Mouse (Mus musculus) erythroblast, embryonic 14.5 days (primary cell): Measurements from ENCODE around the gene Rnf151. TPM values are rescaled to one million over a fixed set of nuclear protein-coding genes. Genes with fewer than 3 reads are reported as not detected.

ENCODE experiments used
- H3K27me3 ChIP-seq: 2 replicates; pipeline ENCODE4 v1.6.1; 2012; ENCODE audit warnings: inconsistent platforms; ENCODE audit not compliant: control insufficient read depth
- H3K36me3 ChIP-seq: 2 replicates; pipeline ENCODE4 v1.6.1; 2012; ENCODE audit warnings: mild to moderate bottlenecking, inconsistent platforms; ENCODE audit not compliant: control insufficient read depth
- H3K4me1 ChIP-seq: 2 replicates; pipeline ENCODE4 v1.6.1; 2012; ENCODE audit warnings: inconsistent platforms; ENCODE audit not compliant: control insufficient read depth
- H3K4me3 ChIP-seq: replicated peaks from 2 replicates; pipeline ENCODE3; 2012; ENCODE audit warnings: moderate library complexity, mild to moderate bottlenecking, inconsistent platforms
- H3K9me3 ChIP-seq: 2 replicates; pipeline ENCODE4 v1.6.1; 2012; ENCODE audit warnings: low read length, inconsistent platforms, mixed read lengths; ENCODE audit not compliant: control insufficient read depth
- GATA1 ChIP-seq: IDR thresholded peaks from 2 replicates; pipeline ENCODE4 v1.6.1; 2012; ENCODE audit warnings: low read length, inconsistent platforms, mixed read lengths
- TAL1 ChIP-seq: IDR thresholded peaks from 3 replicates; pipeline ENCODE4 v1.6.1; 2012; ENCODE audit warnings: low read length, inconsistent platforms, mixed read lengths
- polyA plus RNA-seq: library from polyadenylated mRNA; stranded (reverse); fragments of >175 nt; gene quantifications from 2 replicates; pipeline ENCODE4 v1.2.3, GENCODE M21; 2012

The Rnf151 gene
- polyA plus RNA-seq, 1 experiment, result 0.19 TPM

GRCm38 (mm10) chr17:24745526-24746497, 27.9 kb upstream of the Rnf151 start:
- Histone ChIP-seq H3K27me3 (peaks cover 30% of the 10 kb centered on the region), H3K4me1 (peaks cover 2% of the 10 kb centered on the region), H3K36me3 (peaks cover 11% of the 10 kb centered on the region), H3K4me3 (no peak overlapping the region), H3K9me3 (no peaks in the 10 kb centered on the region)
- TF ChIP-seq TAL1, result no peak
- no peak for TF ChIP-seq GATA1

- peaks cover 22% of the 10 kb centered on the region for H3K36me3 ChIP-seq
- no peaks in the 10 kb centered on the region for H3K9me3 ChIP-seq
- H3K4me1 ChIP-seq, result peaks cover 5% of the 10 kb centered on the region
- TF ChIP-seq TAL1 (no peak), GATA1 (no peak)
- H3K27me3 ChIP-seq, result peaks cover 18% of the 10 kb centered on the region
- H3K4me3 ChIP-seq, result no peak overlapping the region
Observed at GRCm38 (mm10) chr17:24744381-24744780, 26.5 kb upstream of the Rnf151 start.

DNA sequence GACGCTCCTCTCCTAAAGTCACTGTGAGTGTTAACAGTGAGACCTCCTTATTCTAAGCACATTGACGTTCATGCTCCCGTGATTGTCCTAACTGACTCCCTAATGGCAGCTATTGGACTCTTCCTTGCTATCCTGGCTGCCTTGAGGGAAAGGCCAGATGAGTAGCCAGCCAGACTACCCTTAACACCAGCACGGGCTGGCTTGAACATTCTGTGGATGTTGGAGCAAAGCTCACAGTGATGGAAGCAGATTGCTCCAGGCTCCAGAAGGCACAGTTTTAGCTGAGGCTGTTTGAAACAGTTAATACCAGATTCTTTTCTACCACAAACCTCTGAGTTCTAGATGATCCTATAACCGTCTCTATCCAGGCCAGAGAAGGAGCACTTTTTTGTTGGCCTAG, 26.0 kb upstream of the Rnf151 start:
- Histone ChIP-seq H3K4me1 (peaks cover 8% of the 10 kb centered on the region), H3K36me3 (peaks cover 25% of the 10 kb centered on the region), H3K4me3 (no peak overlapping the region), H3K27me3 (peaks cover 14% of the 10 kb centered on the region), H3K9me3 (no peaks in the 10 kb centered on the region)
- no peak for TF ChIP-seq TAL1
- no peak for TF ChIP-seq GATA1

DNA sequence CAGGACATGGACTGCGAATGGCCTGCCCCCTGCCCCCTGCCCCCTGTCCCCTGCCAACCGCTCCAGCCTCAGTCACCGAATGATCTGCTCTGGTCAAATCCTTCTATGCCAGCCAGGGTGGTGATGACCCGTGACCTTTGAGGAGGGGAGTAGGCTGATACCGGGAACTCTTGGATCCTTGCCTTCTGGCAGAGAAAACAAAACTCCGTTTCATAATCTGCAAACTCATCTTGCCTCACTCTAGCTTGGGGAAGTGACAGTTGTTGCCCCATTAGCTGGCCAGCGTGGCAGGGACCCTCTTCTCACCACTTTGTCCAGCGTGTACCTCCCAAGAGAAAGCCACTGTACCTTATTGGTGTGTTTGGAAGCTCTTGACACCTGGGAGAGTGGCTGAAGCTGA, 24.4 kb upstream of the Rnf151 start:
- H3K9me3 ChIP-seq, result no peaks in the 10 kb centered on the region
- TF ChIP-seq TAL1 (no peak), GATA1 (no peak)
- H3K27me3 ChIP-seq, result peaks cover 7% of the 10 kb centered on the region
- H3K4me1 ChIP-seq, result peaks cover 19% of the 10 kb centered on the region
- H3K4me3 ChIP-seq, result no peak overlapping the region
- H3K36me3 ChIP-seq, result peaks cover 25% of the 10 kb centered on the region

- TF ChIP-seq TAL1 (no peak), GATA1 (no peak)
- peaks cover 25% of the 10 kb centered on the region for H3K36me3 ChIP-seq
- H3K4me1 ChIP-seq, result peaks cover 41% of the 10 kb centered on the region
- no peaks in the 10 kb centered on the region for H3K9me3 ChIP-seq
- no peaks in the 10 kb centered on the region for H3K27me3 ChIP-seq
- no peak overlapping the region for H3K4me3 ChIP-seq
Observed at GRCm38 (mm10) chr17:24739926-24740325, 22.1 kb upstream of the Rnf151 start.

DNA sequence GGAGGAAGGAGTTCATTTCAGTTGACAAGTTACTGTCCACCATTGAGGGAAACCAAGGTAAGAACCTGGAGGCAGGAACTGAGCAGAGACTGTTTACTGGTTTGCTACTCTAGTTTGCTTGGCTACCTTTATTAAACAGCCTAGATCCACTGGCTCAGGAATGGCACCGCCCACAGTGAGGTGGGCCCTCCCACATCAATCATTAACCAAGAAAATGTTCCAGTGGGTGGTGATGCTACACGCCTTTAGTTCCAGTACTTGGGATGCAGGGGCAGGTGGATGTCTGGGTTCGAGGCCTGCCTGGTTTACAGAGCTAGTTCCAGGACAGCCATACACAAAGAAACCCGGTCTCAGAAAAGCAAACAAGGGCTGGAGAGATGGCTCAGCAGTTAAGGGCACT, 20.4 kb upstream of the Rnf151 start:
- Histone ChIP-seq H3K9me3 (no peaks in the 10 kb centered on the region), H3K4me3 (no peak overlapping the region), H3K4me1 (peaks cover 40% of the 10 kb centered on the region), H3K27me3 (no peaks in the 10 kb centered on the region), H3K36me3 (peaks cover 25% of the 10 kb centered on the region)
- TF ChIP-seq GATA1 (no peak), TAL1 (no peak)

DNA sequence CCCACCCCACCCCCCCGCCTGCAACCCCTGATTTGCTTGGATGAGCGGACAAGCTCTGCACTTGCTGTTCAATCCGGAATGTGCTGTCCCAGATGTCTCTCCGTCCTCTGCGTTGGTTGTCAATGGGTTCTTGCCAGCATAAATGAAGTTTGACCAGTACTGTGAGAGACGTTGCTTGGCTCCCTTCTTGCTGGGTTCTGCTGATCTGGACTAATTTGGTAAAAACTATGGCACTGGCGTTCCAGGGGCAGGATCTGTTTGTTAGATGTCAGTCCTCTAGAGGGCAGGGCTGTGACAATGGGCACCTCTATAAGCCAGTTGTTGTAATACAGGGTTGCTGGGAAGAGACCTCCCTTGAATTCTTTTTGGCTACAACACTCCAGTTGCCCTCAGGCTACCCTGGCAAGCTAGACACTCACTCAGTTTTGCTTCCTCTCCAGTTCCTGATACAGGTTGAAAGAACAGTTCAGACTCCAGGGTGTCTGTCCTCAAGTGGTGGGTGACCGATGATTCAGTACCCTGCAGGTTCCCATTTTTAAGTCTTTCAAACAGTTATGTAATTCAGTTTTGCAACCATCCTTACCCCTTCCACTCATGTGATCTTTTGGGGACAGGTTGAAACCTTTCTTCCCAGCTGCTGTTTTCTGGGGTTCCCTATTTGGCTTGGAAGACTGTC, 19.4 kb upstream of the Rnf151 start:
- no peaks in the 10 kb centered on the region for H3K27me3 ChIP-seq
- H3K36me3 ChIP-seq, result peaks cover 23% of the 10 kb centered on the region
- peaks cover 40% of the 10 kb centered on the region for H3K4me1 ChIP-seq
- no peaks in the 10 kb centered on the region for H3K9me3 ChIP-seq
- TF ChIP-seq GATA1 (no peak), TAL1 (no peak)
- H3K4me3 ChIP-seq, result peak overlapping the region; percentile 87

GRCm38 (mm10) chr17:24736330-24737051, 18.6 kb upstream of the Rnf151 start, which contains the start of gene Msrb1:
TSS of gene Msrb1 (plus strand) at chr17:24736642.
- Histone ChIP-seq H3K4me3 (peak within 1 kb of the TSS; percentile 87), H3K36me3 (peaks cover 18% of the 10 kb centered on the region), H3K4me1 (peaks cover 40% of the 10 kb centered on the region), H3K9me3 (no peaks in the 10 kb centered on the region), H3K27me3 (no peaks in the 10 kb centered on the region)
- TF ChIP-seq GATA1 (no peak), TAL1 (no peak)
